Comparison of ENCODE assay signal across 8 mouse cellular contexts in genomic region chr7:119849096-119849495, GRCm38 (mm10). TPM values are rescaled to one million over a fixed set of nuclear protein-coding genes. Genes with fewer than 3 reads are reported as not detected.
DNase-seq lines count a peak whose midpoint lies in the region; ATAC-seq and TF ChIP-seq lines count a peak whose summit lies in the region.

No protein-coding gene starts in this region.

- TF ChIP-seq POLR2A in cortical plate, adult 2 months (IDR thresholded peaks at IDR 0.05; ENCODE audit: extremely low read depth, insufficient read depth, low read length): no peak

- DNase-seq in adrenal gland, adult (ENCODE audit: inconsistent age in 2 of 2, low spot score in 1 of 2): peak; percentile 51 to 91
- DNase-seq in gastrocnemius, postnatal 36 days: peak; percentile 59 to 64
- DNase-seq in kidney, postnatal 25 days: peak; percentile 78 to 89
- peak; percentile 72 for DNase-seq in lung, adult 18-20 months
- peak; percentile 46 for DNase-seq in retina, postnatal 7 days (ENCODE audit: low read depth, low spot score)

- ATAC-seq in CD4-positive, CD25-positive, alpha-beta regulatory T cell, adult 4 months: peak; percentile 79
- ATAC-seq in erythroblast, adult 5-6 weeks (replicated peaks; ENCODE audit: low FRiP score, poor library complexity, severe bottlenecking): no peak

- intact Hi-C loops in gastrocnemius, postnatal 36 days (cut with DNase I): loop anchor here (5.0 to 10.0 kb wide), 2 partner anchors 208 to 246 kb away; partner anchors contain the start of gene Dnah3

- H3K4me3 ChIP-seq in cortical plate, adult 2 months (ENCODE audit: insufficient read depth, low read length): no peak overlapping the region

- peak; percentile 98 for TF ChIP-seq CTCF in cortical plate, adult 2 months (IDR thresholded peaks at IDR 0.05; ENCODE audit: extremely low read depth, insufficient read depth, low read length)

- no peak overlapping the region for H3K27ac ChIP-seq in cortical plate, adult 2 months (ENCODE audit: insufficient read depth, low read length)

- H3K4me1 ChIP-seq in cortical plate, adult 2 months (ENCODE audit: control insufficient read depth, insufficient read depth, low read length): no peaks in the 10 kb centered on the region

RNA-seq across cellular contexts. Expression of gene Lyrm1, which starts 46.6 kb away (rescaled TPM):
- polyA plus RNA-seq in CD4-positive, CD25-positive, alpha-beta regulatory T cell, adult 4 months (2017; shearing (Covaris generic)): 10 to 100 TPM; 17.3 to 25.6 TPM
- 16.3 and 19.5 TPM in 2 replicates for polyA plus RNA-seq in cortical plate, adult 2 months (2012; rRNA removed)
- 10 to 100 TPM in 1 of 2 experiments, 1 to 10 TPM in 1; 8.6 to 12.2 TPM for total RNA-seq in gastrocnemius, postnatal 36 days (2021)
- not detected in 2 replicates for total RNA-seq in erythroblast, adult 5-6 weeks (2015; ENCODE audit: low replicate concordance)
- total RNA-seq in erythroblast, adult 5-6 weeks (2017; ENCODE audit: low replicate concordance): 5.5 and 5.7 TPM in 2 replicates

RNA-seq across cellular contexts. Expression of gene Dcun1d3, which starts 47.0 kb away (rescaled TPM):
- polyA plus RNA-seq in CD4-positive, CD25-positive, alpha-beta regulatory T cell, adult 4 months (2017; shearing (Covaris generic)): 10 to 100 TPM in 1 of 2 experiments, 1 to 10 TPM in 1; 7.0 to 13.8 TPM
- polyA plus RNA-seq in cortical plate, adult 2 months (2012; rRNA removed): 8.8 and 10.9 TPM in 2 replicates
- total RNA-seq in gastrocnemius, postnatal 36 days (2021): 10 to 100 TPM; 12.3 to 16.2 TPM
- total RNA-seq in erythroblast, adult 5-6 weeks (2015; ENCODE audit: low replicate concordance): 0.84 and 1.7 TPM in 2 replicates
- 1.7 and 2.3 TPM in 2 replicates for total RNA-seq in erythroblast, adult 5-6 weeks (2017; ENCODE audit: low replicate concordance)

RNA-seq across cellular contexts. Expression of gene Eri2, which starts 55.2 kb away (rescaled TPM):
- polyA plus RNA-seq in CD4-positive, CD25-positive, alpha-beta regulatory T cell, adult 4 months (2017; shearing (Covaris generic)): 10 to 100 TPM; 10.5 to 10.9 TPM
- polyA plus RNA-seq in cortical plate, adult 2 months (2012; rRNA removed): 6.9 TPM in 2 replicates
- 1 to 10 TPM in 1 of 2 experiments, under 1 TPM in 1; 0.54 to 1.5 TPM for total RNA-seq in gastrocnemius, postnatal 36 days (2021)
- total RNA-seq in erythroblast, adult 5-6 weeks (2015; ENCODE audit: low replicate concordance): 2.9 and 9.2 TPM in 2 replicates
- 3.2 and 8.4 TPM in 2 replicates for total RNA-seq in erythroblast, adult 5-6 weeks (2017; ENCODE audit: low replicate concordance)

RNA-seq across cellular contexts. Expression of gene Rexo5, which starts 55.3 kb away (rescaled TPM):
- polyA plus RNA-seq in CD4-positive, CD25-positive, alpha-beta regulatory T cell, adult 4 months (2017; shearing (Covaris generic)): 10 to 100 TPM; 46.4 to 47.2 TPM
- 1.3 and 3.5 TPM in 2 replicates for polyA plus RNA-seq in cortical plate, adult 2 months (2012; rRNA removed)
- 1 to 10 TPM in 1 of 2 experiments, under 1 TPM in 1; 0.54 to 1.6 TPM for total RNA-seq in gastrocnemius, postnatal 36 days (2021)
- 4.2 and 21.7 TPM in 2 replicates for total RNA-seq in erythroblast, adult 5-6 weeks (2015; ENCODE audit: low replicate concordance)
- 7.4 and 18.1 TPM in 2 replicates for total RNA-seq in erythroblast, adult 5-6 weeks (2017; ENCODE audit: low replicate concordance)

Comparison
In these comparisons a context has a peak if more than half of its experiments do, and no peak if none do; other contexts are left out.
1. RNA of gene Dcun1d3, which starts 47.0 kb away (total RNA-seq): 12.3 to 16.2 TPM in gastrocnemius, postnatal 36 days; 0.84 to 2.3 TPM in erythroblast, adult 5-6 weeks; every median in the first group is over 4 times any median in the second.
2. Peak in every context shown above with its lines, with median percentiles within 50 percentile points of each other: DNase-seq.